Mouse (Mus musculus) intestine, postnatal 0 days (tissue): Measurements from ENCODE around the gene Zcchc10. TPM values are rescaled to one million over a fixed set of nuclear protein-coding genes. Genes with fewer than 3 reads are reported as not detected.

Source experiments
- ATAC-seq: fragments of 200-750 bp; cut with Nextera tagmentation; 2 replicates; pipeline ENCODE4 v1.8.0; 2017; ENCODE audit warnings: mild to moderate bottlenecking, moderate TSS enrichment, moderate library complexity
- H3K27ac ChIP-seq: fragments of 300-500 bp; sonication (generic); 2 replicates; pipeline ENCODE4 v1.5.1; 2014; ENCODE audit warnings: mild to moderate bottlenecking, low read depth, low read length, moderate library complexity
- H3K27me3 ChIP-seq: fragments of 300-500 bp; sonication (generic); replicated peaks from 2 replicates; pipeline ENCODE4 v1.6.1; 2014; ENCODE audit warnings: low read length, mixed read lengths; ENCODE audit not compliant: control insufficient read depth, insufficient read depth
- H3K36me3 ChIP-seq: fragments of 300-500 bp; sonication (generic); 2 replicates; pipeline ENCODE4 v1.6.1; 2014; ENCODE audit warnings: mild to moderate bottlenecking, moderate library complexity; ENCODE audit not compliant: control insufficient read depth, insufficient read depth
- H3K4me1 ChIP-seq: fragments of 300-500 bp; sonication (generic); replicated peaks from 2 replicates; pipeline ENCODE4 v1.6.1; 2014; ENCODE audit warnings: antibody characterized with exemption, low read length, mixed read lengths; ENCODE audit not compliant: control insufficient read depth, insufficient read depth
- H3K4me2 ChIP-seq: fragments of 300-500 bp; sonication (generic); replicated peaks from 2 replicates; pipeline ENCODE4 v1.6.1; 2014; ENCODE audit warnings: low read depth, mild to moderate bottlenecking, moderate library complexity
- H3K4me3 ChIP-seq: fragments of 300-500 bp; sonication (generic); 2 replicates; pipeline ENCODE4 v1.5.1; 2014; ENCODE audit warnings: low read depth, low read length
- H3K9ac ChIP-seq: fragments of 300-500 bp; sonication (generic); 2 replicates; pipeline ENCODE4 v1.6.1; 2014; ENCODE audit warnings: mild to moderate bottlenecking, low read depth, low read length
- H3K9me3 ChIP-seq: fragments of 300-500 bp; sonication (generic); 2 replicates; pipeline ENCODE4 v1.6.1; 2016; ENCODE audit warnings: mixed run types; ENCODE audit not compliant: control insufficient read depth
- CTCF ChIP-seq: sonication (generic); IDR thresholded peaks from 2 replicates; pipeline ENCODE4 v1.5.1; 2016; ENCODE audit warnings: low read depth, mild to moderate bottlenecking, control low read depth, antibody characterized with exemption, moderate library complexity
- WGBS: fragments of 180-500 bp; shearing (Covaris S2); extraction: QIAGEN DNeasy Blood & Tissue Kit; methylation state at CpG from one replicate; pipeline ENCODE4 v1.1.7; 2014; 5-methylcytosine and 5-hydroxymethylcytosine counted together
- polyA plus RNA-seq: library from polyadenylated mRNA; unstranded; fragments of >200 nt; fragmentation: Nextera tagmentation; extraction: Ambion mirVana; gene quantifications from 2 replicates; pipeline ENCODE4 v1.2.1, GENCODE M21; 2015

Gene Zcchc10
- polyA plus RNA-seq, 1 experiment from 2014 or later = 10.1 TPM

DNA sequence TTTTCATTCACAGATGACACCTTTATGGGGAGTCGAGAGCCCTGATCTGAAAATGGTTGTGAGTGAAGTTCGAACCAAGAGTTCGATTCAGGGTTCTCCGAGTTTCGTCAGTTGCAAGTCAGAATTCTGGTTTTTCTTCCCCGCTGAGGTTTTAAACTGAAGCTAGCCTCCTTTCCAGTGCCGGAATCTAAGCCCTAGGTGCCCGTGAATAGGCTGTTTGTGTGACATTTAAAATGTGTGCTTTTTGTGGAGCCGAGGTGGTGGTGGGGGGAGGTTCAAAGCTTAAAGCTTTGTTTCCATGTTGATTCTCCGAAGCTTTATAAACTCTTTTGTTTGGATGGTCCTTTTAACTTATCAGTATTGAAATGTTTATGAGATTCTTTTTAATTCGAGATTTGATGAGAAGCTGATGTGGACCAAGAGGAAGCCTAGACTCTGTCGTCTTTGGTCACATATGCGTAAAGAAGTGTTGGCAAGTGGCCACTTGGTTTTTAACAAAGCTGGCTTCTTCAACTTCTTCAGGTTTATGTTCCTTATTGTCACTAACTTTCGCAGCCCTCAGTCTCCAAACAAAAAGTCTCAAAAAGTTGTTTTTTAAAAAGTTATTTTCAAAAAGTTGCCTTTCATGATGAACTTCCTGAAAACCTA lies 27.6 kb downstream of the Zcchc10 start:
- TF ChIP-seq CTCF = no peak
- Histone ChIP-seq H3K9me3 (no peaks in the 10 kb centered on the region), H3K9ac (peak overlapping the region; percentile 95), H3K36me3 (no peaks in the 10 kb centered on the region), H3K4me2 (peak overlapping the region; percentile 90), H3K4me1 (peaks cover 9% of the 10 kb centered on the region; the same call in 1 of the 2 replicates), H3K27me3 (no peaks in the 10 kb centered on the region), H3K27ac (peak overlapping the region; percentile 99), H3K4me3 (peak overlapping the region; percentile 89)
- 5% methylated on average over 14 of the region's 14 CpGs for WGBS
- ATAC-seq = no peak

DNA sequence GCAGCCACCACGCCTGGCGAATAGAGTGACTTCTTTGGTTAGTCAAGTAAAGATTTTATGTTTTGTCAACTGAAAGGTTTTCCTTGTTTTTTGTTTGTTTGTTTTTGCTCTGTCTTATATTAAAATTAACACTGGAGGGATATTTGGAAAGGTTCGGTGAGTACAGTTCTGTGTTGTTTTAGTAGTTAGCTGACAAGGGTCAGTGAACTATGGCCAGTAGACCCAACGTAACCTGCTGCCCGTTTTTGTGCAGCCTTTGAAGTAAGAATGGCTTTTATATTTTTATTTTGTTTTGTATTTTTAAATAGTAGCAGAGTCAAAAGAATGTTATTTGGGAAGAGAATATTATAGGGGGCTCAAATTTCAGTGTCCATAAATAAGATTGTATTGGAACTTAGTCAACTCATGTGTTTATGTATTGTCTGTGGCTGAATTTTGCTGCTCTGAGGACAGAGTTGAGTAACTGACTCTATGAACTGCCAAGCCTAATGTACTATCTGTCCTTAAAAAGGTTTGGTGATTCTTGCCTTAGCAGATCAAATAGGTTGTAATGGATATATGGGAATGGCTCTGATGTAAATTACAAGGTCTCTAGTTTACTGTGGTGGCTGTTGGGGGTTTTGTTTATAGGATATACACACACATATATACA lies 34.2 kb downstream of the Zcchc10 start:
- TF ChIP-seq CTCF = no peak
- 84% methylated on average over 5 of the region's 5 CpGs for WGBS

DNA sequence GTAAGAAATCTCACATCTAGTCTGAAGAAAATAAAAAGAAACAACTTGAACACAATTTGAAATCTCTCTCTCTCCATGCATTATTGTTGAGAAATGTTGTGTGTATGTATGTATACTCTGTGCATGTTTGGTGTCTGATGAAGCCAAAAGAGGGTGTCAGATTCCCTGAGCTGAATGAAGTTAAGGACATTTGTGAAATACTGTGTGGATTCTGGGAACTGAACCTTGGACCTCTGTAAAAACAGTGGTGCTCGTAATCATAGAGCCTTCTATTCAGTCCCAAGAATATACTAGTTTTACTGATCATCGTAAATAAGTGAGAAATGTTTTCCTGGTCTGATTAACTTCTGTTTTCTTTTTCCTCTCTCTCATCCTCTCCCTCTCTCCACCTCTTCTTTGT lies 42.6 kb downstream of the Zcchc10 start:
- Histone ChIP-seq H3K9ac (no peak overlapping the region), H3K36me3 (peaks cover 22% of the 10 kb centered on the region), H3K4me2 (no peak overlapping the region), H3K27me3 (no peaks in the 10 kb centered on the region), H3K27ac (no peak overlapping the region), H3K9me3 (no peaks in the 10 kb centered on the region), H3K4me3 (no peak overlapping the region), H3K4me1 (no peaks in the 10 kb centered on the region; the same call in 1 of the 2 replicates)
- ATAC-seq = no peak
- WGBS = 57% methylated on average over 2 of the region's 2 CpGs
- no peak for TF ChIP-seq CTCF

More for the DNA sequence above, 34.2 kb downstream of the Zcchc10 start:
- no peak for ATAC-seq
- Histone ChIP-seq H3K36me3 (no peaks in the 10 kb centered on the region), H3K27ac (no peak overlapping the region), H3K4me2 (no peak overlapping the region), H3K9ac (no peak overlapping the region), H3K4me3 (no peak overlapping the region), H3K9me3 (no peaks in the 10 kb centered on the region), H3K4me1 (no peaks in the 10 kb centered on the region), H3K27me3 (no peaks in the 10 kb centered on the region)

DNA sequence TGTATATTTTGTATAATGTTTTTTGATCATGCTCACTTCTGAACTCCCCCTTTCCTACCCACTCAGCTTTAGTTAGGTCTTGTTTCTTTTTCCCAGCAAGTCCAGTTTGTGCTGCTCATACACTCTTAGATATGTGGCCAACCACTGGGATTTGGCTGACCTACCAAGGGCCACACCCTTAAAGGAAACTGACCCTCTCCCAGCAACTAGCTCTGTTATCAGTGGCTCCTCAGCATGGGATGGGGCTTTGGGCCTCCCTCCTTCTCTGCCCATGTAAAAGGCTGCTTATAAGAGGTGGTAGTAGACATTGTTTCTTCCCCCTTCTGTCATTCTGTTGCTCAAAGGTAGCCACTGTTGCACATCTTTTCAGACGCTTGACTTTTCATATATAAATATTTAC lies 54.4 kb downstream of the Zcchc10 start:
- no peak for TF ChIP-seq CTCF
- ATAC-seq = no peak
- Histone ChIP-seq H3K4me2 (no peak overlapping the region), H3K27me3 (no peaks in the 10 kb centered on the region), H3K36me3 (peaks cover 17% of the 10 kb centered on the region), H3K4me3 (no peak overlapping the region), H3K9me3 (no peaks in the 10 kb centered on the region), H3K9ac (no peak overlapping the region), H3K4me1 (no peaks in the 10 kb centered on the region), H3K27ac (no peak overlapping the region)
- 65% methylated on average over 1 of the region's 1 CpGs for WGBS

Other genes with a start within 250 kb of the Zcchc10 start
- 65.8 and 67.6 TPM in 2 replicates for gene Hspa4, start 24.2 kb upstream of the Zcchc10 start, polyA plus RNA-seq
- 19.0 and 23.6 TPM in 2 replicates for gene Aff4, start 26.2 kb downstream of the Zcchc10 start, polyA plus RNA-seq
- gene Leap2, start 98.5 kb downstream of the Zcchc10 start, polyA plus RNA-seq = 1,325 and 1,459 TPM in 2 replicates
- gene Uqcrq, start 106.2 kb downstream of the Zcchc10 start, polyA plus RNA-seq = 2,040 and 2,166 TPM in 2 replicates
- gene Gdf9, start 106.3 kb downstream of the Zcchc10 start, polyA plus RNA-seq = 5.5 and 5.6 TPM in 2 replicates
- 0.12 and 0.23 TPM in 2 replicates for gene Gm10447, start 132.4 kb downstream of the Zcchc10 start, polyA plus RNA-seq
- gene Shroom1, start 132.5 kb downstream of the Zcchc10 start, polyA plus RNA-seq = 3.0 and 3.7 TPM in 2 replicates
- not detected in 2 replicates for gene Gm9837, start 145.8 kb downstream of the Zcchc10 start, polyA plus RNA-seq
- gene Gm9945, start 155.5 kb downstream of the Zcchc10 start, polyA plus RNA-seq = not detected in 2 replicates
- 1.1 and 1.5 TPM in 2 replicates for gene Sowaha, start 155.6 kb downstream of the Zcchc10 start, polyA plus RNA-seq
- gene Sept8, start 194.6 kb downstream of the Zcchc10 start, polyA plus RNA-seq = 10.0 and 10.5 TPM in 2 replicates
- gene Kif3a, start 242.7 kb downstream of the Zcchc10 start, polyA plus RNA-seq = 17.0 and 18.4 TPM in 2 replicates